8 mouse cellular contexts compared by ENCODE assay signal in the genomic region with DNA sequence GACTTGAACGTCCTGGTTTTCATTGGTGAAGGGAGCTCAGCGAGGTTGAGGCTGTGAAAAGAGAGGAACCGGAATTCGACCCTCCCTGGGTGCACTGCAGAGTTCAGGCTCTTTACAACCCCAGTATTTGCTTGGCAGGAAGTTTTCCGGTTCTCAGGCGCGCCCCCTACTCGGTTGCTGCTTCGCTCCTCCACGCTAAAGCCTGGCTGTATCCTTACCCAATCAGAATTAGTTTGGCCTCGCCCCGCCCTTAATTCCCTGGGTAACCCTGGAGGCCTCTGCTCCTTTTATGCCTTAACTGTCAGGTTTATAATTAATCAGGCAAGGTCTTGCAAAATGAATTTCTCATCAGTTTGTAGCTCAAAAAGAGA. TPM values are rescaled to one million over a fixed set of nuclear protein-coding genes. Genes with fewer than 3 reads are reported as not detected.
DNase-seq lines count a peak whose midpoint lies in the region; ATAC-seq lines count a peak whose summit lies in the region.

No protein-coding gene starts in this region.

- H3K36me3 ChIP-seq in embryonic facial prominence, embryonic 14.5 days (ENCODE audit: control insufficient read depth, insufficient read depth, low read length) = no peaks in the 10 kb centered on the region
- no peaks in the 10 kb centered on the region for H3K36me3 ChIP-seq in heart, embryonic 10.5 days
- no peaks in the 10 kb centered on the region for H3K36me3 ChIP-seq in liver, embryonic 16.5 days (ENCODE audit: control insufficient read depth, insufficient read depth)
- H3K36me3 ChIP-seq in neural tube, embryonic 15.5 days = no peaks in the 10 kb centered on the region

- H3K4me2 ChIP-seq in embryonic facial prominence, embryonic 14.5 days (ENCODE audit: low read depth, low read length) = peak overlapping the region; percentile 98
- peak overlapping the region; percentile 83 for H3K4me2 ChIP-seq in liver, embryonic 16.5 days (ENCODE audit: low read depth, low read length)
- peak overlapping the region; percentile 100 for H3K4me2 ChIP-seq in neural tube, embryonic 15.5 days

- H3K4me3 ChIP-seq in embryonic facial prominence, embryonic 14.5 days (ENCODE audit: low read depth, low read length) = peak overlapping the region; percentile 73
- H3K4me3 ChIP-seq in heart, embryonic 10.5 days = peak overlapping the region; percentile 91
- H3K4me3 ChIP-seq in liver, embryonic 16.5 days (ENCODE audit: low read depth, low read length) = peak overlapping the region; percentile 57
- peak overlapping the region; percentile 56 for H3K4me3 ChIP-seq in neural tube, embryonic 15.5 days (replicated peaks)

- H3K4me1 ChIP-seq in embryonic facial prominence, embryonic 14.5 days (ENCODE audit: control insufficient read depth, insufficient read depth, low read length) = no peaks in the 10 kb centered on the region
- peaks cover 27% of the 10 kb centered on the region for H3K4me1 ChIP-seq in heart, embryonic 10.5 days
- H3K4me1 ChIP-seq in liver, embryonic 16.5 days (ENCODE audit: control insufficient read depth, low read depth, low read length) = no peaks in the 10 kb centered on the region; the same call in 1 of the 2 replicates
- H3K4me1 ChIP-seq in neural tube, embryonic 15.5 days = peaks cover 18% of the 10 kb centered on the region

- no peak for ATAC-seq in cerebellum, adult (ENCODE audit: insufficient number of reproducible peaks, low FRiP score, low TSS enrichment)
- peak; percentile 83 for ATAC-seq in embryonic facial prominence, embryonic 14.5 days (ENCODE audit: low read depth)
- ATAC-seq in liver, embryonic 16.5 days (ENCODE audit: low read depth) = 0 out of 2 replicates have a peak, but pooled peaks have one; percentile 41
- ATAC-seq in neural tube, embryonic 15.5 days (ENCODE audit: low FRiP score) = peak; percentile 68

- H3K27ac ChIP-seq in embryonic facial prominence, embryonic 14.5 days (replicated peaks; ENCODE audit: low read depth, low read length) = 0 out of 2 replicates have a peak overlapping the region, but pooled peaks have one; percentile 40
- H3K27ac ChIP-seq in heart, embryonic 10.5 days = peak overlapping the region; percentile 85; the same call in 1 of the 2 replicates
- H3K27ac ChIP-seq in liver, embryonic 16.5 days (ENCODE audit: low read length) = no peak overlapping the region
- H3K27ac ChIP-seq in neural tube, embryonic 15.5 days (replicated peaks) = no peak overlapping the region; the same call in 1 of the 2 replicates

- no peak overlapping the region; the same call in 1 of the 2 replicates for H3K9ac ChIP-seq in embryonic facial prominence, embryonic 14.5 days (ENCODE audit: low read depth, low read length)
- no peak overlapping the region for H3K9ac ChIP-seq in liver, embryonic 16.5 days (ENCODE audit: low read depth, low read length)
- no peak overlapping the region for H3K9ac ChIP-seq in neural tube, embryonic 15.5 days (replicated peaks)

- H3K27me3 ChIP-seq in embryonic facial prominence, embryonic 14.5 days (replicated peaks; ENCODE audit: control insufficient read depth, insufficient read depth, low read length) = peaks cover 34% of the 10 kb centered on the region
- H3K27me3 ChIP-seq in heart, embryonic 10.5 days (ENCODE audit: insufficient read depth, poor library complexity, severe bottlenecking) = peaks cover 35% of the 10 kb centered on the region
- H3K27me3 ChIP-seq in liver, embryonic 16.5 days (ENCODE audit: control insufficient read depth, insufficient read depth, low read depth, low read length) = peaks cover 36% of the 10 kb centered on the region
- H3K27me3 ChIP-seq in neural tube, embryonic 15.5 days (replicated peaks) = peaks cover 21% of the 10 kb centered on the region

- H3K9me3 ChIP-seq in embryonic facial prominence, embryonic 14.5 days (ENCODE audit: control insufficient read depth, low read length) = no peaks in the 10 kb centered on the region
- H3K9me3 ChIP-seq in heart, embryonic 10.5 days = no peaks in the 10 kb centered on the region
- no peaks in the 10 kb centered on the region for H3K9me3 ChIP-seq in liver, embryonic 16.5 days (replicated peaks; ENCODE audit: control insufficient read depth, low read length)
- no peaks in the 10 kb centered on the region for H3K9me3 ChIP-seq in neural tube, embryonic 15.5 days (replicated peaks)

- WGBS in embryonic facial prominence, embryonic 14.5 days = 0% methylated on average over 12 of the region's 12 CpGs
- under 1% methylated on average over 12 of the region's 12 CpGs for WGBS in heart, embryonic 10.5 days
- WGBS in liver, embryonic 16.5 days (ENCODE audit: insufficient replicate concordance) = 1% methylated on average over 12 of the region's 12 CpGs
- WGBS in neural tube, embryonic 15.5 days = under 1% methylated on average over 12 of the region's 12 CpGs

- DNase-seq in cerebellum, postnatal 36 days = peak; percentile 6 to 7
- DNase-seq in embryonic facial prominence, embryonic 14.5 days (ENCODE audit: low spot score) = peak; percentile 93
- peak; percentile 91 for DNase-seq in heart, embryonic 10.5 days (ENCODE audit: low spot score)
- peak; percentile 95 for DNase-seq in kidney, adult 9 months
- DNase-seq in thymus, postnatal 36 days = peak; percentile 76 to 80

RNA-seq across cellular contexts. Expression of a gene that starts 0.8 kb away (rescaled TPM):
- 2.3 and 2.4 TPM in 2 replicates for polyA plus RNA-seq in embryonic facial prominence, embryonic 14.5 days (2014; fragmentation: Nextera tagmentation; extraction: Ambion mirVana)
- 0.24 and 0.36 TPM in 2 replicates for polyA plus RNA-seq in heart, embryonic 10.5 days (2016; fragmentation: Nextera tagmentation; extraction: Ambion mirVana)
- polyA plus RNA-seq in liver, embryonic 16.5 days (2015; fragmentation: Nextera tagmentation; extraction: Ambion mirVana) = 0.08 TPM in 1 of 2 replicates, not detected in the other
- polyA plus RNA-seq in neural tube, embryonic 15.5 days (2015; fragmentation: Nextera tagmentation; extraction: Ambion mirVana) = 0.69 and 0.77 TPM in 2 replicates

RNA-seq across cellular contexts. Expression of a gene that starts 42.7 kb away (rescaled TPM):
- 2.9 and 7.2 TPM in 2 replicates for polyA plus RNA-seq in embryonic facial prominence, embryonic 14.5 days (2014; fragmentation: Nextera tagmentation; extraction: Ambion mirVana)
- 0.35 and 0.48 TPM in 2 replicates for polyA plus RNA-seq in heart, embryonic 10.5 days (2016; fragmentation: Nextera tagmentation; extraction: Ambion mirVana)
- not detected in 2 replicates for polyA plus RNA-seq in liver, embryonic 16.5 days (2015; fragmentation: Nextera tagmentation; extraction: Ambion mirVana)
- 2.8 and 4.1 TPM in 2 replicates for polyA plus RNA-seq in neural tube, embryonic 15.5 days (2015; fragmentation: Nextera tagmentation; extraction: Ambion mirVana)

RNA-seq across cellular contexts. Expression of a gene that starts 43.3 kb away (rescaled TPM):
- 57.5 and 58.9 TPM in 2 replicates for polyA plus RNA-seq in embryonic facial prominence, embryonic 14.5 days (2014; fragmentation: Nextera tagmentation; extraction: Ambion mirVana)
- 53.3 and 57.1 TPM in 2 replicates for polyA plus RNA-seq in heart, embryonic 10.5 days (2016; fragmentation: Nextera tagmentation; extraction: Ambion mirVana)
- polyA plus RNA-seq in liver, embryonic 16.5 days (2015; fragmentation: Nextera tagmentation; extraction: Ambion mirVana) = 16.6 and 19.6 TPM in 2 replicates
- 62.0 and 64.6 TPM in 2 replicates for polyA plus RNA-seq in neural tube, embryonic 15.5 days (2015; fragmentation: Nextera tagmentation; extraction: Ambion mirVana)

Comparison
In these comparisons a context has a peak if more than half of its experiments do, and no peak if none do; other contexts are left out.
1. DNase-seq: peak in every context shown above with its lines; median percentile 95 in kidney, adult 9 months; 93 in embryonic facial prominence, embryonic 14.5 days; 91 in heart, embryonic 10.5 days; 78 in thymus, postnatal 36 days; 6 in cerebellum, postnatal 36 days.
2. H3K27ac ChIP-seq: peak in embryonic facial prominence, embryonic 14.5 days (single experiment) and heart, embryonic 10.5 days (single experiment); none in liver, embryonic 16.5 days (single experiment) and neural tube, embryonic 15.5 days (single experiment).
3. Peak in every context shown above with its lines, with median percentiles within 50 percentile points of each other: H3K4me2 ChIP-seq and H3K4me3 ChIP-seq.